Mouse (Mus musculus) cerebellum, adult 9-11 months (tissue): ENCODE results near the gene Trpd52l3.
A peak's percentile ranks its signal among the peaks of the same experiment; 100 is the strongest.

ENCODE experiments used
- DNase-seq: peaks from one replicate; pipeline ENCODE4 v3.0.0; 2022

Gene Trpd52l3

DNA sequence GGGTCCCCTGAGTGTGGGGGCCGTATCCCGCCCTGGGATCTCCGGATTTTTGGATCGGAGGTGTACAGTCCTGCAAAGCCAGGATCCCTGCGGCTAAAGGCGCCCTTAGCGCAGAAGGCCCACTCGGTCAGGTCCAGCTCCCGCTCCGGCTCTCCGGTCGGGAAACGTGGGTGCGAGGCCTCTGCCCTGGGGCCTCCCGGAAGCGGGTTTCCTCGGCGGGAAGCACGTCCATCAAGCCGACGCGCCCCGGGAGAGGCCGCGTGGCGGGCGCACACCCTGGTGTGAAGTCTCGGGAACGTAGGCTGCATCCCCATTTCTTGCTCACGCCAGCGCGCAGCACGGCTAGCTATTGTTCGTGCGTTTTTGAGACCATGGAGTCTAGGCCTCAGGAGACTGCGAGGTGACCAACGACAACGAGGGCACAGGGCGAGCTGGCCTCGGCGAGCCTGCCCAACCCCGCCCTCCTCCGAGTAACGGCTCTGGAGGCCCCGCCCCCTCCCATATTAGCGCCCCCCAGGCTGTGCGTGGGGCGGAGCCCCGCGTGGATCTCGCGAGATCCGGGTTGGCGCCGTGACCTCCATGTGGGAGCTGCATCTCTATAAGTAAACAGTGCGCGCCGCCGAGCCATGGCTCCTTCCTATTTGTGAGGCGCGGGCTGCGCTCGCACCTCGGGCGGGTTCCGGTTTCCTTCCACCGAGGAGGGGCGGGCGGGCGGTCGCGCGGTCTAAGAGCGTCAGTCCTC, 26.5 kb downstream of the Trpd52l3 start, which contains the start of gene Uhrf2:
TSS of gene Uhrf2 (plus strand) at position 620 of the 742 bp plus-strand sequence.
- DNase-seq, result peak; percentile 95

DNA sequence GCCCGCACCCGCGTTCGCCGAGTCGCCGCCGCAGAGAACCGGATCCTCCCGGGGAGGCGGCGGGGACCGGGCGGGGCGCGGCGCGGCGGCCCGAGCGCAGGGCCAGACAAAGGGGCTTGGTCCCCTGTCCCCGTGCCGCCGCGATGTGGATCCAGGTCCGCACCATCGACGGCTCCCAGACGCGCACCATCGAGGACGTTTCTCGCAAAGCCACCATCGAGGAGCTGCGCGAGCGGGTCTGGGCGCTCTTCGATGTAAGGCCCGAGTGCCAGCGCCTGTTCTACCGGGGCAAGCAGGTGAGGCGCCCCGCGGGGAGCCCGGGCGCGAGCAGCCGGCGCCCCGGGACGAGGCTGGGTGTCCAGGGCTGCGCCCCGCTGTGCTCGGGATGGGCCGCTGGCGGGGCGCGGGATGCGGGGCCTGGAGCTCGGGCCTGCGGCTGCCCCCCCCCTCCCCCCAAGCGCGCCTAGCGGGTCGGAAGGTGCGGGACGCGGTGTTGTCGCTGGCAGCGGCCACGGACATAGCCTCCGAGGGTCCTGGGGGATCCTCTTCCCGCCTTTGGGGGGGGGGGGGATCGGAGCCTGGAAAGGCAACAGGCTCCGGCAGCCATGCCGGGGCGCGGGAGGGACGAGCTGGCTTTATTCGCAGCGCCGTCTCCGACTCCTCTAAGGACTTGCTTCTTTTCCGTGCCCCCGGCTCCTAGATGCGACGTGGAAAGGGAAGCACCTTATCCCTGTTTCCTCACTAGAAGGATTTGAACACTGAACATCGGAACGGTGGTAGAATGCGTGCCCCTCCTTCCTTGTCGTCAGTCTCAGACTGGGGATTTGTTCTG, 27.3 kb downstream of the Trpd52l3 start:
- DNase-seq, result no peak

DNA sequence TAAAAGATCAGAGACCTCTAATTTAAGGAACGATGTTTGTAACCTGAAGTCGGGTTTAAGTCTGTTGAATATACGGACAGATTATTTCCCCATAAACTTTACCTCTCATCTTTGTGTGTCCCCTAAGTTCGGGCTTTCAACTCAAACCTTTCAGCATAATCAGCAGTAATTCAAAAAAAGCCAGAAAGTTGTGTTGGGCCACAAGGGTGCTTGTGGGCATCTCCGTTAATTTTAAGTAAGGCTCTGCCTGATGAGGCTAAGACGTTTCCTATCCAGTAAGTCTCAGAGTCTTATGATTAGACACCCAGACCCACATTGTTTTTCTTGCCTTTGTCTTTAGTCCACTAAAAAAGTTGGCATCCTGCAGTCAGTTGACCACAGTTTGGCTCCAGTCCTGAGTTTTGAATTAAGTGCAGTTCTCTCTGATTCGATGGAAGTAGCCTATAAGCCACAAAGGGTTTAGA, 27.9 kb downstream of the Trpd52l3 start:
- no peak for DNase-seq

DNA sequence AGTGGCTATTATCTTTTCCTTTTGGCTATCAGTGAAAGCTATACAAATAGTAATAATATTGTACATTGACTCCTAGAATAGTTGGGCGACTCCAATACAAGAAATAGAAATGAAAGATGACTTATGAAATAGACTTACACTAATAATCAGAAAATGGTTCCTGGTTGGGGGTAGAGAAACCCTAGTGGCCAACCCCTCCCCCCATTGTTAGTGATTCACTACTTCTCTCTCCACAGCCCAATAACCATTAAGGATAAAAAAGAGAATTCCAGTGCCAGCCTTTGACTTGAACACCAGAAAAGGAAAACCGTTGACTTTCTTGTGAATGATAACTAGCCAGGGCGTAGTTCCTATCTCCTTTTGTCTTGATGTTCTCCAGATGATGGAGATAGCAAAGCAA, 28.6 kb downstream of the Trpd52l3 start:
- DNase-seq, result no peak

DNA sequence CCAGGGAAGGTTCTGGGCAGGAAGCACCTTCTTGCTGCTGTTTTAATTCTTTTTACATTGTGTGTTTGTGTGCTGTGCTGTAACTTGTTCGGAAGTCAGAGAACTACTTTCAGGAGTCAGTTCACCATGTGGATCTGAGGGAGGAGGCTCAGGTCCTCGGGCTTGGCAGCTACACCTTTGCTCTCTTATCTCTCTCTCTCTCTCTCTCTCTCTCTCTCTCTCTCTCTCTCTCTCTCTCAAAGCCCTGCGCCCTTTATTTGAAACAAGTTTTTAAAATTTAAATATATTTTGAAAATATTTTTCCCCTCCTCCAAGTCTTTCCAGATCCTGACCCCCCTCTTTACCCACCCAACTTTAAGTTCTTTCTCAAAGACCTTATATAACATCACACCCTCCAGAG, 31.8 kb downstream of the Trpd52l3 start:
- DNase-seq, result no peak

DNA sequence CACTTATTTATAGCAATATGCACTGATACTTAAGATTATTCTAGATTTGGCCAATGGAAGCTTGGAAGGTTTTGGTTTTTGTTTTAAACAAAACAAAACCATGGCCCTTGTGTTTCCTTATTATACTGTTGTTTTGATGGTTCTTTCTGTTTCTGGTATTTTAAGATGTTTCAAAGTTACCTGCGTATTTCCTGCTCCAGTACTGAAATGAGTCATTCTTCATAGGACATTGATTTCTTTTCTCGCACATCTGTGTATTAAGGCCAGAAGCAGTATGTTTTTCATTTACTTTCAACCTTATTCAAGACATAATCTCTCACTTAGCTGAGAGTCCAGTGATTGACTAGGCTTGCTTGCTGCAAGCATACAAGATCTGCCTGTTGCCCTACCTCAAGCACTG, 40.1 kb downstream of the Trpd52l3 start:
- no peak for DNase-seq

DNA sequence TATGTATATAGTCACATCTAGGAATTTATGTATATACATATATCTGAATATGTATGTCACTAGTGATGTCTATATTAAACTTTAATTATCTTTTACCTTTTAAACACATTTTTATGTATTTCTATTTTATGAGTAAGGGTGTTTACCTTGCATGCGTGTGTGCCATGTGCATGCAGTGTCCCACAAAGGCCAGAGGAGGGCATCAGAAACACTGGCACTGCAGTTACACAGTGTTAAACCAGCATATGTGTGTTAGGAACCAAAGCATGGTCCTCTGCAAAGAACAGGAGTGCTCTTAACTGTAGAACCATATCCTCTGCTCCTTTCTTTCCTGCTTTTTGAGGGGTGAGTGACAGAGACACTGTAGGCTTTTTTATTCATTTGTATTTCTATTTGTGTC, 41.0 kb downstream of the Trpd52l3 start:
- DNase-seq, result no peak

DNA sequence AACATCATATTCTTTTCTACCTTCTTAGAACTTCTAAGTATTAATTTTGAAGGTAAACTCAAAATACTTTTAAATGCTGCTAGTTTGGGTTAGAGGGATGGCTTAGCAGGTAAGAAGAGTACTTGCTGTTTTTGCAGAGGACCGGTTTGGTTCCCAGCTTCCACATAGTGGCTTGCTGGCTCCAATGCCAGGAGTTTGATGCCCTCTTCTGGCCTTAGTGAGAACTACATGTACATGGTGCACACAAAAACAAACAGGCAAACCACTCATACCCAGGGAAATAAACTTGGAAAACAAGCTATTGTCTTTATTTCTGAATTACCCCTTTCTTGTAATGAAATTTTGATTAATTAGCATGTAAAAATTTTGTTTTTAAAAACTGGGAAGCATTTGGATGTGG, 42.3 kb downstream of the Trpd52l3 start:
- DNase-seq, result no peak

DNA sequence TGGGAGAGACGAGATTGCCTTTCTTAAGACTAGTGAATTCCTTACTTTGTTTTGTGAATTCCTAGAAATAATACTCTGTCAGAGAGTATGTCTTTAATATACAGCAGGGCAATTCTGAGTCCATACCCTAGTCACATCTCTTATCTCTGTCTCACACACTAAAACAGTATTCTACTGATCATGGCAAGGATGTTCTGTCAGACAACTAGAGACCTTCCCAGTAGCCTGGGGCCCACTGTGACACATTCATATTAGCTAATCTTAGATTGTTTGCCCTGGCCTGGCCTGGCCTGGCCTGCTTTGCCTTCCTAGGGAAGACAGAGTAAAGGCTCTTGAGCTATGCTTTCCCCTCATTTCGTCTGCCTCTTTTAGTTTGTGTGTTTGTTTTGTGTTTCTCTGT, 47.0 kb downstream of the Trpd52l3 start:
- DNase-seq, result no peak

DNA sequence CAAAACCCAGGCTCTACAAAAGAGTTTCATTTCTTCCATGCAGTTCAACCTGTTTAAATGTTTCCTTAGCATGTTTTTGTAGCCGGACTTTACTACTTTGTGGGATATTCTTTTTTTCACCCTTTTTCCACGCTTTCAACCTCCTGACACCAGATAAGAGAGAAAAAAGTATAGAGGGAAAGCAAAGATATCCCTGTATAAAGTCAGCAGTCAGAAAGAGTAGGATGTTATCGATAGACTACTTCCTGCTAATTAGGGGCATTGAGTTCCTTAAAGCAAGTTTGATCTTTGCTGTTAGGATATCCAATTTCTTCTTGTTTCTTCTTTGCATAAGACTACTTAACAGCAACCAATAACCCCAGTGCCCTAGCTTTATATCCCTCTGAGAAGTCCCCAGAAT, 47.9 kb downstream of the Trpd52l3 start:
- DNase-seq, result no peak

DNA sequence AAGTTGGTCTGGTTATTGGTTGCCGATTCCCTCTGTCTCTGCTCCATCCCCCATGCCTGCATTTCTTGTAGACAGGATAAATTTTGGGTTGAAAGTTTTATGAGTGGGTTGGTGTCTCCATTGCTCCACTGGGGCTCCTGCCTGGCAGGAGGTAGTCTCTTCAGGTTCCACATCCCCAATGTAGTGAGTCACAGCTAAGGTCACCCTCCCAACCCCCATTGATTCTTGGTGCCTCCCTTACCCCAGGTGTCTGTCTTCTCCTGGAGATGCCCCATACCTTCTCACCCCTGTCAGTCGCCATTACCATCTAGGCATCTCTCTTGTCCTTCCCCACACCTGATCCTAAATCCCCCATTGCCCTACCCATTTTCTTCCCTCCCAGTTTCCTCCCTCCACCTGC, 50.6 kb downstream of the Trpd52l3 start:
- DNase-seq, result no peak
